Mouse (Mus musculus): ENCODE results near the gene Gfy.

The Gfy gene

GRCm38 (mm10) chr7:45172974-45173373, 6.4 kb downstream of the Gfy start:
- in situ Hi-C loops (cut with MboI; ENCODE audit: unreplicated experiment in 2 of 2): loop anchor here in 1 of 2 experiments (5.0 kb wide), 1 partner anchor 129 kb away; no protein-coding TSS in a partner anchor

GRCm38 (mm10) chr7:45169495-45169894, 9.9 kb downstream of the Gfy start:
- in situ Hi-C loops (cut with MboI; ENCODE audit: unreplicated experiment in 2 of 2): loop anchor here (5.0 kb wide), 2 partner anchors 33 to 133 kb away; partner anchors contain the start of gene Ccdc155 (in 1 of the 2)

GRCm38 (mm10) chr7:45168656-45169055, 10.7 kb downstream of the Gfy start:
- in situ Hi-C loops (cut with MboI; ENCODE audit: unreplicated experiment in 2 of 2): loop anchor here (5.0 kb wide), 2 partner anchors 34 to 134 kb away; partner anchors contain the start of gene Ccdc155 (in 1 of the 2)

- in situ Hi-C loops (cut with MboI; ENCODE audit: unreplicated experiment in 2 of 2): loop anchor here (5.0 kb wide), 2 partner anchors 34 to 134 kb away; partner anchors contain the start of gene Ccdc155 (in 1 of the 2)
These were observed 11.5 kb downstream of the Gfy start for GRCm38 (mm10) chr7:45167761-45168445.

- in situ Hi-C loops (cut with MboI; ENCODE audit: unreplicated experiment in 2 of 2): loop anchor here (5.0 kb wide), 2 partner anchors 35 to 135 kb away; partner anchors contain the start of gene Ccdc155 (in 1 of the 2)
These were observed 12.4 kb downstream of the Gfy start for GRCm38 (mm10) chr7:45166950-45167401.

- in situ Hi-C loops (cut with MboI; ENCODE audit: unreplicated experiment in 2 of 2): loop anchor here (5.0 kb wide), 2 partner anchors 37 to 137 kb away; partner anchors contain the start of gene Ccdc155 (in 1 of the 2)
These were observed 13.7 kb downstream of the Gfy start for GRCm38 (mm10) chr7:45165701-45166100.

GRCm38 (mm10) chr7:45164833-45165232, 14.5 kb downstream of the Gfy start:
- in situ Hi-C loops (cut with MboI; ENCODE audit: unreplicated experiment in 2 of 2): loop anchor here (5.0 kb wide), 2 partner anchors 37 to 137 kb away; partner anchors contain the start of gene Ccdc155 (in 1 of the 2)

GRCm38 (mm10) chr7:45163735-45164490, 15.5 kb downstream of the Gfy start, which contains the start of gene Slc17a7:
TSS of gene Slc17a7 (plus strand) at chr7:45163949.
- in situ Hi-C loops (cut with MboI; ENCODE audit: unreplicated experiment in 2 of 2): no loop called here

- in situ Hi-C loops (cut with MboI; ENCODE audit: unreplicated experiment in 2 of 2): no loop called here
These were observed 16.3 kb downstream of the Gfy start for GRCm38 (mm10) chr7:45162996-45163615.

GRCm38 (mm10) chr7:45162551-45162950, 16.8 kb downstream of the Gfy start:
- in situ Hi-C loops (cut with MboI; ENCODE audit: unreplicated experiment in 2 of 2): no loop called here

GRCm38 (mm10) chr7:45161612-45162473, 17.5 kb downstream of the Gfy start:
- in situ Hi-C loops (cut with MboI; ENCODE audit: unreplicated experiment in 2 of 2): no loop called here

GRCm38 (mm10) chr7:45160866-45161265, 18.5 kb downstream of the Gfy start:
- in situ Hi-C loops (cut with MboI; ENCODE audit: unreplicated experiment in 2 of 2): no loop called here

- in situ Hi-C loops (cut with MboI; ENCODE audit: unreplicated experiment in 2 of 2): no loop called here
These were observed 19.0 kb downstream of the Gfy start for GRCm38 (mm10) chr7:45160316-45160800.

GRCm38 (mm10) chr7:45158991-45159390, 20.4 kb downstream of the Gfy start:
- in situ Hi-C loops (cut with MboI; ENCODE audit: unreplicated experiment in 2 of 2): loop anchor here in 1 of 2 experiments (5.0 to 10.0 kb wide), 2 partner anchors 38 to 174 kb away; partner anchors contain the start of gene Prmt1

- in situ Hi-C loops (cut with MboI; ENCODE audit: unreplicated experiment in 2 of 2): loop anchor here in 1 of 2 experiments (5.0 to 10.0 kb wide), 2 partner anchors 40 to 173 kb away; partner anchors contain the start of gene Prmt1
These were observed 21.9 kb downstream of the Gfy start for GRCm38 (mm10) chr7:45157459-45157858.

- in situ Hi-C loops (cut with MboI; ENCODE audit: unreplicated experiment in 2 of 2): loop anchor here in 1 of 2 experiments (5.0 to 10.0 kb wide), 2 partner anchors 41 to 171 kb away; partner anchors contain the start of gene Prmt1
These were observed 23.2 kb downstream of the Gfy start for GRCm38 (mm10) chr7:45156206-45156605.

GRCm38 (mm10) chr7:45155590-45155989, 23.8 kb downstream of the Gfy start:
- in situ Hi-C loops (cut with MboI; ENCODE audit: unreplicated experiment in 2 of 2): loop anchor here in 1 of 2 experiments (5.0 to 10.0 kb wide), 2 partner anchors 42 to 171 kb away; partner anchors contain the start of gene Prmt1

- in situ Hi-C loops (cut with MboI; ENCODE audit: unreplicated experiment in 2 of 2): loop anchor here in 1 of 2 experiments (5.0 to 10.0 kb wide), 2 partner anchors 42 to 170 kb away; partner anchors contain the start of gene Prmt1
These were observed 24.3 kb downstream of the Gfy start for GRCm38 (mm10) chr7:45154993-45155514.

Data from v-Abl transformed pro-B cells (cell line).